Mouse (Mus musculus): Measurements from ENCODE around the gene Olfr370. TPM values are rescaled to one million over a fixed set of nuclear protein-coding genes. Genes with fewer than 3 reads are reported as not detected.

Olfr370 gene
- polyA plus RNA-seq, 1 experiment from 2014 or later: not detected

GRCm38 (mm10) chr8:83593325-83594166 is 58.0 kb downstream of the Olfr370 start:
- no peaks in the 10 kb centered on the region for H3K9me3 ChIP-seq (ENCODE audit: control insufficient read depth, low read length)
- H3K4me3 ChIP-seq (replicated peaks; ENCODE audit: low read length): peak overlapping the region; percentile 70
- H3K9ac ChIP-seq (replicated peaks; ENCODE audit: low read depth, low read length): peak overlapping the region; percentile 85
- no peaks in the 10 kb centered on the region for H3K27me3 ChIP-seq (replicated peaks; ENCODE audit: control insufficient read depth, insufficient read depth, low read length)
- H3K27ac ChIP-seq (ENCODE audit: low read length): peak overlapping the region; percentile 92
- H3K4me2 ChIP-seq (ENCODE audit: low read length): peak overlapping the region; percentile 62
- no peak for ATAC-seq
- 3% methylated on average over 22 of the region's 22 CpGs for WGBS
- peaks cover 44% of the 10 kb centered on the region for H3K4me1 ChIP-seq (replicated peaks; ENCODE audit: control insufficient read depth, insufficient read depth, low read length)
- H3K36me3 ChIP-seq (ENCODE audit: control insufficient read depth, insufficient read depth): no peaks in the 10 kb centered on the region

DNA sequence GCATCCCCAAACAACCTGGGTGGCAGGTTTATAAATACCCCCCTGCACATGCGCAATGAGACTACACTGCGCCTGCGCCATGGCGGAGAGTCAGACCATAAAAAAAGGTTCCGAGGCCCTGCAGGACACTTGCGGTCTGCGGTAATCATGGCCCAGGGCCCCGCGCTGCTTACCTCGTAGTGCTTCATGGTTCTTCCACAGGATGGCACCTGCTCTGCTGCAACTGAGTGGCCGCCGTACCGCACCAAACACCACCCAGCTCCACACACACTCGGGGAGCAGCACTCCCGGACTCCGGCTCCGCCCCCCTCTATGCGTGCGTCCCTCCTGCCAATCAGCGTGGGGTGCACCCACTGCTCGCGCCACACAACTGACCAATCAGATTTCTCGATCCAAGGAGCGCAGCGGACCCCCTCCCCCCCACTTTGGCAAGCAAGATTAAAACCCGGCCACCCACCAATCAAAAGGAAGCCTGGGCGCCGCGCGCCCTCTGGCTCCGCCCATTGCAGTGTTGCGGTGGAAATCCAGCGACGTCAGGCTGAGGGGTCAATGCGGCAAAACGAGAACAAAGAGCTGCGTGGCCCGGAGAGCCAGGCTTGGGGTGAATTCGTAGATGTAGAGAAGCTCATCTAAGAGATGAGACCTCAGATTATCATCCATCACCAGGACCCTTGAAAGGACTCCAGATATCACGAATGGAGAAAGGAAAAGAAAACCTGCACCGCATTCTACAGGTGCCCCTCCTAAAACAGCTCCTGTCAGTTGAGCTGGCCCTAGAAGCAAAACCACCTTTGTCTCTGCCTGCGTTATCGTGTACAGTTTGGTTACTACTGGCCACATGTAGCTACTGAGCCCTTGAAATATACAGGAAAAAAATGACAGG is 58.8 kb downstream of the Olfr370 start:
- Histone ChIP-seq H3K36me3 (ENCODE audit: control insufficient read depth, insufficient read depth) (no peaks in the 10 kb centered on the region), H3K4me2 (ENCODE audit: low read length) (peak overlapping the region; percentile 62), H3K9me3 (ENCODE audit: control insufficient read depth, low read length) (no peaks in the 10 kb centered on the region), H3K9ac (replicated peaks; ENCODE audit: low read depth, low read length) (peak overlapping the region; percentile 85), H3K27me3 (replicated peaks; ENCODE audit: control insufficient read depth, insufficient read depth, low read length) (no peaks in the 10 kb centered on the region), H3K4me1 (replicated peaks; ENCODE audit: control insufficient read depth, insufficient read depth, low read length) (peaks cover 36% of the 10 kb centered on the region), H3K4me3 (replicated peaks; ENCODE audit: low read length) (peak overlapping the region; percentile 70), H3K27ac (ENCODE audit: low read length) (peak overlapping the region; percentile 92)
- ATAC-seq: peak; percentile 98
- under 1% methylated on average over 43 of the region's 43 CpGs for WGBS

Other genes starting within 250 kb of the Olfr370 start
- not detected in 2 replicates for gene Ucp1, start 245.4 kb upstream of the Olfr370 start, polyA plus RNA-seq (2015; fragmentation: Nextera tagmentation; extraction: Ambion mirVana)
- gene Elmod2, start 203.3 kb upstream of the Olfr370 start, polyA plus RNA-seq (2015; fragmentation: Nextera tagmentation; extraction: Ambion mirVana): 31.0 and 33.1 TPM in 2 replicates
- gene Mgat4d, start 187.3 kb upstream of the Olfr370 start, polyA plus RNA-seq (2015; fragmentation: Nextera tagmentation; extraction: Ambion mirVana): not detected in 2 replicates
- gene Clgn, start 145.9 kb upstream of the Olfr370 start, polyA plus RNA-seq (2015; fragmentation: Nextera tagmentation; extraction: Ambion mirVana): 6.7 and 8.1 TPM in 2 replicates
- 245 and 251 TPM in 2 replicates for gene Scoc, start 77.4 kb upstream of the Olfr370 start, polyA plus RNA-seq (2015; fragmentation: Nextera tagmentation; extraction: Ambion mirVana)
- gene Ndufb7, start 30.9 kb downstream of the Olfr370 start, polyA plus RNA-seq (2015; fragmentation: Nextera tagmentation; extraction: Ambion mirVana): 281 and 325 TPM in 2 replicates
- 694 and 809 TPM in 2 replicates for gene Tecr, start 72.2 kb downstream of the Olfr370 start, polyA plus RNA-seq (2015; fragmentation: Nextera tagmentation; extraction: Ambion mirVana)
- 58.6 and 62.3 TPM in 2 replicates for gene Dnajb1, start 72.4 kb downstream of the Olfr370 start, polyA plus RNA-seq (2015; fragmentation: Nextera tagmentation; extraction: Ambion mirVana)
- gene Gipc1, start 116.9 kb downstream of the Olfr370 start, polyA plus RNA-seq (2015; fragmentation: Nextera tagmentation; extraction: Ambion mirVana): 147 and 151 TPM in 2 replicates
- gene Ptger1, start 130.9 kb downstream of the Olfr370 start, polyA plus RNA-seq (2015; fragmentation: Nextera tagmentation; extraction: Ambion mirVana): 0.45 and 1.3 TPM in 2 replicates
- gene Pkn1, start 163.4 kb downstream of the Olfr370 start, polyA plus RNA-seq (2015; fragmentation: Nextera tagmentation; extraction: Ambion mirVana): 30.7 and 36.0 TPM in 2 replicates
- gene Ddx39, start 179.4 kb downstream of the Olfr370 start, polyA plus RNA-seq (2015; fragmentation: Nextera tagmentation; extraction: Ambion mirVana): 116 TPM in 2 replicates
- gene Adgre5, start 205.5 kb downstream of the Olfr370 start, polyA plus RNA-seq (2015; fragmentation: Nextera tagmentation; extraction: Ambion mirVana): 8.1 and 10.8 TPM in 2 replicates

All from forebrain, embryonic 16.5 days (tissue).